Mouse (Mus musculus): ENCODE results near the gene Mterf2. TPM values are rescaled to one million over a fixed set of nuclear protein-coding genes. Genes with fewer than 3 reads are reported as not detected.

Gene Mterf2
- 1 to 10 TPM; 2.3 to 2.5 TPM for total RNA-seq (2023)

GRCm38 (mm10) chr10:85127395-85128287, at the start of gene Mterf2:
Gene Mterf2 (minus strand): TSS chr10:85128027.

GRCm38 (mm10) chr10:85102247-85103084, 25.4 kb downstream of the Mterf2 start, which contains the start of the genes Fhl4 and Tmem263:
Gene Fhl4 (minus strand): TSS chr10:85102495.
Gene Tmem263 (plus strand): TSS chr10:85102627.

Other genes starting within 250 kb of the Mterf2 start
- gene Ric8b, start 210.4 kb downstream of the Mterf2 start, total RNA-seq (2023), result 10 to 100 TPM; 16.4 to 19.8 TPM
- gene Fhl4, start 25.5 kb downstream of the Mterf2 start, total RNA-seq (2023), result under 1 TPM; 0.13 to 0.18 TPM
- 1 to 10 TPM; 5.2 to 6.1 TPM for gene Tmem263, start 25.4 kb downstream of the Mterf2 start, total RNA-seq (2023)
- 10 to 100 TPM; 19.1 to 24.0 TPM for gene Cry1, start 57.0 kb upstream of the Mterf2 start, total RNA-seq (2023)